Mouse (Mus musculus) limb, embryonic 11.5 days (tissue): ENCODE results near the gene Rbfox2. TPM values are rescaled to one million over a fixed set of nuclear protein-coding genes. Genes with fewer than 3 reads are reported as not detected.

Source experiments
- ATAC-seq: fragments of 200-750 bp; cut with Nextera tagmentation; 2 replicates; pipeline ENCODE4 v1.8.0; 2017; ENCODE audit warnings: low read depth; ENCODE audit not compliant: insufficient number of reproducible peaks, low FRiP score, low TSS enrichment
- DNase-seq: peaks from one replicate; pipeline ENCODE4 v3.0.0-alpha.2; 2015; ENCODE audit warnings: low spot score
- H3K27ac ChIP-seq: fragments of 300-500 bp; sonication (generic); replicated peaks from 2 replicates; pipeline ENCODE4 v1.5.1; 2014; ENCODE audit warnings: low read depth, mild to moderate bottlenecking, low read length
- H3K27me3 ChIP-seq: fragments of 300-500 bp; sonication (generic); 2 replicates; pipeline ENCODE4 v1.6.1; 2014; ENCODE audit warnings: mild to moderate bottlenecking, low read length, mixed read lengths; ENCODE audit not compliant: control insufficient read depth, insufficient read depth
- H3K36me3 ChIP-seq: fragments of 300-500 bp; sonication (generic); 2 replicates; pipeline ENCODE4 v1.6.1; 2014; ENCODE audit warnings: mild to moderate bottlenecking, low read length, moderate library complexity, mixed read lengths; ENCODE audit not compliant: control insufficient read depth, insufficient read depth
- H3K4me1 ChIP-seq: fragments of 300-500 bp; sonication (generic); 2 replicates; pipeline ENCODE4 v1.6.1; 2014; ENCODE audit warnings: low read length, mixed read lengths; ENCODE audit not compliant: control insufficient read depth, insufficient read depth
- H3K4me2 ChIP-seq: fragments of 300-500 bp; sonication (generic); 2 replicates; pipeline ENCODE4 v1.6.1; 2014; ENCODE audit warnings: low read depth, mild to moderate bottlenecking, moderate library complexity; ENCODE audit not compliant: severe bottlenecking
- H3K4me3 ChIP-seq: fragments of 300-500 bp; sonication (generic); 2 replicates; pipeline ENCODE4 v1.5.1; 2014; ENCODE audit warnings: low read depth, low read length
- H3K9ac ChIP-seq: fragments of 300-500 bp; sonication (generic); 2 replicates; pipeline ENCODE4 v1.6.1; 2014; ENCODE audit warnings: mild to moderate bottlenecking, low read length
- H3K9me3 ChIP-seq: fragments of 300-500 bp; sonication (generic); 2 replicates; pipeline ENCODE4 v1.6.1; 2016; ENCODE audit warnings: low read length; ENCODE audit not compliant: control insufficient read depth
- WGBS: fragments of 180-500 bp; shearing (Covaris S2); extraction: QIAGEN DNeasy Blood & Tissue Kit; methylation state at CpG from one replicate; pipeline ENCODE4 v1.1.7; 2014; 5-methylcytosine and 5-hydroxymethylcytosine counted together
- polyA plus RNA-seq: library from polyadenylated mRNA; unstranded; fragments of >200 nt; fragmentation: Nextera tagmentation; extraction: Ambion mirVana; gene quantifications from 2 replicates; pipeline ENCODE4 v1.2.1, GENCODE M21; 2014

Gene Rbfox2
- polyA plus RNA-seq, 1 experiment from 2014 or later, result 71.5 TPM

DNA sequence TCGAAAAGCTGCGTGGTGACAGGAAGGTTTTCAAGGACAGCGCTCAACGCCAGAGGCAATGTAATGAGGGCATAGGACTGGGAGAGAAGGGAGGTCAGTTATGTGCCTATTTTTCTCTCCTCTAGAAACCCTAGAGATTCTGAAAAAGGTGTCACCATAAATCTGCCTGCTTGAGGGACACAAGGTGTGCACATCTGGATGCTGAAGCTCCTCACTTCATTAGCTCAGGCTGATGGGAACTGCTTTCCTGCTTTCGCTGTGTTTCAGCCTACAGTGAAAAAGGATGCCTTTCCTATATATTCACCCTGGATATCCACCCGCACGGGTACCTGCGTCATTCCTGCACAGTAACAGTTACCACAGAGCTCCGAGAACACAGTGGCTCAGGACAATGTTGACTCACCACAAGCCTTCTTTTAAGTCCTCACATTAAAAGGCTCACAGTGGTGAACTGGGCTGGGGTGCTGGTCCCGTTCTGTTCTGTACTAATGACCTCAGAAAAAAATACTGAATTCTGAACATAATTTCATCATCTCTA is 152.5 kb downstream of the Rbfox2 start:
- no peaks in the 10 kb centered on the region for H3K9me3 ChIP-seq
- H3K27me3 ChIP-seq, result no peaks in the 10 kb centered on the region
- no peak for DNase-seq
- H3K4me1 ChIP-seq, result peaks cover 29% of the 10 kb centered on the region
- no peak for ATAC-seq
- 69% methylated on average over 10 of the region's 10 CpGs for WGBS
- H3K27ac ChIP-seq, result 0 out of 2 replicates have a peak overlapping the region, but pooled peaks have one; percentile 0
- H3K9ac ChIP-seq, result no peak overlapping the region
- H3K4me3 ChIP-seq, result no peak overlapping the region
- H3K36me3 ChIP-seq, result no peaks in the 10 kb centered on the region
- peak overlapping the region; percentile 69; the same call in 1 of the 2 replicates for H3K4me2 ChIP-seq

DNA sequence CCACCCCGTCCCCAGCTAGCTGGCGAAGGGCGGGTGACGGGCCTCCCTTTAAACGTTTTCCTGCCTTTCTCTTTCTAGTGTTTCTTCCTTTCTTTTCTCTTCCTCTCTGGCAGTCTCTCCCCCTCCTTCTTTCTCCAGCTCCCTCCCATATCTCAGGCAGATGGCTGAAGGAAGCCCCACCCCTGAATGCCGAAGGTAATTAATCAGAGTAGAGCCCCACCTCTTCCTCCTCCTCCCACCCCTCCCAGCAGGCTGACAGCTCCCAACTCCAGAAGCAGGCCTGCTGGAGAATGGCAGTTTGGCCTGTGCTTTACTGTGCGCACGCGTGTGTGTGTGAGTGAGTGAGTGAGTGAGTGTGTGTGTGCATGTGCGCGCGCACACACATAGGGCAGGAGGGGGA is 153.2 kb downstream of the Rbfox2 start:
- WGBS, result 2% methylated on average over 12 of the region's 12 CpGs
- Histone ChIP-seq H3K4me2 (peak overlapping the region; percentile 69), H3K27ac (peak overlapping the region; percentile 87), H3K36me3 (no peaks in the 10 kb centered on the region), H3K9ac (peak overlapping the region; percentile 72), H3K4me3 (peak overlapping the region; percentile 43), H3K27me3 (no peaks in the 10 kb centered on the region), H3K9me3 (no peaks in the 10 kb centered on the region), H3K4me1 (peaks cover 29% of the 10 kb centered on the region)
- ATAC-seq, result peak; percentile 85
- peak; percentile 85 for DNase-seq

DNA sequence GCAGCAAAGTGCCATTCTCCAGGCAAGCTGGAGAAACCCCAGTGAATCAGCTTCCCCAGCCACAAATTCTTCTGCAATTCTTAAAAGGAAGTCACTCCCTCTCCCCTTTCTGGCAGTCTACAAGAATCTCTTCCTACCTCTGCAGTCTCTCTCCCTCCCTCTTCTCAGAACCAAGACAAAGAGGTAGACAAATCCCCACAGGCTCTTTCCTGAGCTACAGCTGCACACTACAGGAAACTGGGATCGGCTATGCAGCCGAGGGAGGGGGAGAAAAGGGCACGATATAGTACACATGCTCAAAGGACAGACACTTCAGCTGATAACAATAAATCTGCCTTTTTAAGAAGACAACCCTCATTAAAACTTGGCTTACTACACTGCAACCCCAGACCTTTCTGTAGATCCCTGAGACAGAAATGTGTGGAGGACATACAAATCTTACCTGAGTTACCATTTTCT is 153.7 kb downstream of the Rbfox2 start:
- peak overlapping the region; percentile 72 for H3K9ac ChIP-seq
- H3K9me3 ChIP-seq, result no peaks in the 10 kb centered on the region
- DNase-seq, result peak; percentile 46
- H3K36me3 ChIP-seq, result no peaks in the 10 kb centered on the region
- WGBS, result 0% methylated on average over 3 of the region's 3 CpGs
- H3K4me2 ChIP-seq, result peak overlapping the region; percentile 69
- peak overlapping the region; percentile 87 for H3K27ac ChIP-seq
- peaks cover 29% of the 10 kb centered on the region for H3K4me1 ChIP-seq
- peak; percentile 41 for ATAC-seq
- H3K27me3 ChIP-seq, result no peaks in the 10 kb centered on the region
- peak overlapping the region; percentile 43 for H3K4me3 ChIP-seq

DNA sequence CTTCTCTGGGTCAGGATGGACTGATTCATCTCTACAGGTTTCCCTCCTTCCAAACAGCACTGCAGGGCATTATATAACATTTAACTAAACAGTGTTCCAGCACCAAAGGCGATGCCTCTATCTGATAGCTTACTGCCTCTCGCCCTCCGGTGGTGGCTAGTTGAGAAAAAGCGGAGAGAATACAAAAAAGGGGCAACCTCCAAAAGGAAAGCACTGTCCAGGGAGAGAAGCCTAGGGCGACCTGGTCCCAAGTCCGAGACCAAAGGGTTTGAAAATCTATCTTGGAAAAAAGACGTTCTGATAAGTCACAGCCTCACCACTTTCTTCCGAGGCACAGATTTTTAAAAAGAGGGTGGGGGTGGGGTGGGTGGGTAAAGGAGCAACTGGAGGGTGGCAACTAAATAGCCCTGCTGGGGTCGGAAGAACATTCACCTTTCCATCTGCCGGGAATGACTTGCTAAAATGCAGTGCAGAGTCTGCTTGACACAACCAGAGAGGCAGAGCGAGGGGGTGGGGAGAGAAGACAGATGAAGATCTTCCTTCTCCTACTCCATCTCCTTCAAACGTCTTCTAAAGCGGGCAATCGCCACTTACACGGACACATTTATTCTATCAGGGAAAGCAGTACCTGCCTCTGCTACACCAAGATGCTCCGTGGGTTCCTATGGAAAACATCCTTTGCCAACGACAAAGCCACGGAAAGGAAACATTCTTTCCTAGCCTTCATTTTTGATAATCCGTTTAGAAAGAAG is 154.3 kb downstream of the Rbfox2 start:
- Histone ChIP-seq H3K4me3 (peak overlapping the region; percentile 43), H3K4me1 (peaks cover 29% of the 10 kb centered on the region), H3K27me3 (no peaks in the 10 kb centered on the region), H3K27ac (peak overlapping the region; percentile 87), H3K4me2 (peak overlapping the region; percentile 69), H3K36me3 (no peaks in the 10 kb centered on the region), H3K9ac (peak overlapping the region; percentile 72), H3K9me3 (no peaks in the 10 kb centered on the region)
- peak; percentile 37 for DNase-seq
- no peak for ATAC-seq
- 3% methylated on average over 19 of the region's 19 CpGs for WGBS

DNA sequence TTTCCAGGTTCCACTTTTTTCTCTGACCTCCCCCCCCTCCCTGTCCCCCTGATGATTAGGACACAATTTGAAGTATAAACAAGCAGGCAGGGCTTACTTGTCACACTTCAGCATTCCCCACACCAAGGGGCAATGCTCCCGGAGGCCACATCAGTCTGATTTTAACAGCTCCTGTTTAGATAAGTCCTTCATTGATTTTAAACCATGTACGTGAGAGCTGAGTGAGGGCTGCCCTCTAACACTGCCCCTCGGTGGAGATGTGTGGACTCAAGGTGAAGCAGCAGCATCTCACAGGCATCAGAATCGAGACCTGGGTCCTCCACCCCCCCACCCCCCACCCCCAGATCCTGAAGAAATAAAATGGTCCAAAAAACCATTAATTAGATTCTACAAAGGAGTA is 155.0 kb downstream of the Rbfox2 start:
- H3K9me3 ChIP-seq, result no peaks in the 10 kb centered on the region
- no peaks in the 10 kb centered on the region for H3K36me3 ChIP-seq
- no peaks in the 10 kb centered on the region for H3K27me3 ChIP-seq
- H3K4me2 ChIP-seq, result peak overlapping the region; percentile 69
- no peak for ATAC-seq
- DNase-seq, result no peak
- no peak overlapping the region for H3K9ac ChIP-seq
- H3K4me1 ChIP-seq, result peaks cover 26% of the 10 kb centered on the region
- peak overlapping the region; percentile 43 for H3K4me3 ChIP-seq
- H3K27ac ChIP-seq, result no peak overlapping the region
- WGBS, result 10% methylated on average over 4 of the region's 4 CpGs

DNA sequence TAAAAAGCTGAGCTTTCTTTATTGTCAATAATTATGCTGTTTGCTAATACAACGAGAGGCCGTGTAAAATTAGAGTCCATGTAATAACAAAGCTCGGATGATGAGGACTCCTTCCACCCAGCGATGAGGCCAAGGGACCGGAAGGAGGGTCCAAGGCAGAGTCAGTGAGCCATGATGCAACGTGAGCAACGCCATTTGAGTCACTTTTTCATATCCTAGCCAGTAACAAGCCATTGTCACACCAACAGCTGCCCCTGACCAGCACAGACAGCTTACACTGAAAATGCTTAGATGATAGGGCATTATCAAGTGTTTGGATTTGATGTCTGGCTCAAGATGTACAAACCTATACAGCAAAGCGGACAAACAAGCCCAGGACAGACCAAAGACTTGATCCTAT is 155.6 kb downstream of the Rbfox2 start:
- WGBS, result 69% methylated on average over 8 of the region's 8 CpGs
- Histone ChIP-seq H3K27ac (no peak overlapping the region), H3K4me2 (peak overlapping the region; percentile 69; the same call in 1 of the 2 replicates), H3K27me3 (no peaks in the 10 kb centered on the region), H3K4me3 (no peak overlapping the region), H3K9ac (no peak overlapping the region), H3K36me3 (no peaks in the 10 kb centered on the region), H3K4me1 (peaks cover 25% of the 10 kb centered on the region), H3K9me3 (no peaks in the 10 kb centered on the region)
- DNase-seq, result no peak
- no peak for ATAC-seq

DNA sequence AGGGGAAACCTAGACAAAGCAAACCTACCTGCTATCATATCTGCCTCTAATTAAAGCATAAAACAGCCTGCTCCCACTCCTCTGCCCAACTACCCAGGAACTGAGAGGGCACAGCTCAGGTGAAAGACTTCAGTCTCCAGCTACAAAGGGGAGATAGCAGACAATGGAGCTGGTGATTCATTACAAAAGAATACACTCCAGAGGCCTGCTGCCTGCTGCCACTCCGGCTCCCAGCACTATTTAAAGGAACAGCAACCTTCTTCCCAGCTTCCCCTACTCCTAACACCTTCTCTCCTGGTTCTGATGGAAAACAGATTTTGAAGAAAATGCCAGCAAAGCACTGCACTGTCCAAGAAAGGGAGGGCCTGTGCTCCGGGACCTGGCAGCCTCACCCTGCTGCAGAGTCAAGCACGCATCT is 156.4 kb downstream of the Rbfox2 start:
- no peak for ATAC-seq
- DNase-seq, result peak; percentile 43
- peaks cover 25% of the 10 kb centered on the region for H3K4me1 ChIP-seq

DNA sequence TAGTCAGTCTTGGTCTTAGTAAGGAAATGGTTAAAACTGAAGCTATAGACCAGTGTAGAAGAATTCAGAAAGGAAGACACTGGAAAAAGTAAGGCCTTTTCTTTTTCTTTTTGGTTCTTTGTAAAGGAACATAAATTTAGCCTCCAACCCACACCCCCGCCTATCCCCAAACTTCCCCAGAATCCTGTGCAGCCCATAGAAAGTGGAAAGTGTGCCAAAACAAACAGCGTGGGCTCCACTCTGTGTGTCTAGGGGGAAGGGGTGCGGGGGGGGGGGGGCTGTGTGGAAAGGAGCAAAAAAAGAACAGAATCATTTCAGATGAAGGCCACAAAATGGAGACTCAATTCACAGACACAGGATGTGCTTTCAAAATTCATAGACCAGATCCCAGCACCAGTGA is 156.8 kb downstream of the Rbfox2 start:
- WGBS, result 66% methylated on average over 3 of the region's 3 CpGs
- H3K36me3 ChIP-seq, result no peaks in the 10 kb centered on the region
- ATAC-seq, result no peak
- H3K4me2 ChIP-seq, result peak overlapping the region; percentile 15
- H3K27me3 ChIP-seq, result no peaks in the 10 kb centered on the region
- no peaks in the 10 kb centered on the region for H3K9me3 ChIP-seq
- H3K27ac ChIP-seq, result no peak overlapping the region; the same call in 1 of the 2 replicates
- H3K9ac ChIP-seq, result no peak overlapping the region
- H3K4me3 ChIP-seq, result no peak overlapping the region
- no peak for DNase-seq
- H3K4me1 ChIP-seq, result peaks cover 25% of the 10 kb centered on the region

More for the DNA sequence above, 156.4 kb downstream of the Rbfox2 start:
- Histone ChIP-seq H3K9ac (0 out of 2 replicates have a peak overlapping the region, but pooled peaks have one; percentile 2), H3K27me3 (no peaks in the 10 kb centered on the region), H3K4me2 (peak overlapping the region; percentile 15), H3K9me3 (no peaks in the 10 kb centered on the region), H3K36me3 (no peaks in the 10 kb centered on the region), H3K4me3 (no peak overlapping the region), H3K27ac (no peak overlapping the region; the same call in 1 of the 2 replicates)
- 8% methylated on average over 3 of the region's 3 CpGs for WGBS
